Mouse (Mus musculus) limb, embryonic 11.5 days (tissue): ENCODE data around the gene Cbx6. TPM values are rescaled to one million over a fixed set of nuclear protein-coding genes. Genes with fewer than 3 reads are reported as not detected.

Experiments used
- ATAC-seq: fragments of 200-750 bp; cut with Nextera tagmentation; 2 replicates; pipeline ENCODE4 v1.8.0; 2017; ENCODE audit warnings: low read depth; ENCODE audit not compliant: insufficient number of reproducible peaks, low FRiP score, low TSS enrichment
- DNase-seq: peaks from one replicate; pipeline ENCODE4 v3.0.0-alpha.2; 2015; ENCODE audit warnings: low spot score
- H3K27ac ChIP-seq: fragments of 300-500 bp; sonication (generic); replicated peaks from 2 replicates; pipeline ENCODE4 v1.5.1; 2014; ENCODE audit warnings: low read depth, mild to moderate bottlenecking, low read length
- H3K27me3 ChIP-seq: fragments of 300-500 bp; sonication (generic); 2 replicates; pipeline ENCODE4 v1.6.1; 2014; ENCODE audit warnings: mild to moderate bottlenecking, low read length, mixed read lengths; ENCODE audit not compliant: control insufficient read depth, insufficient read depth
- H3K36me3 ChIP-seq: fragments of 300-500 bp; sonication (generic); 2 replicates; pipeline ENCODE4 v1.6.1; 2014; ENCODE audit warnings: mild to moderate bottlenecking, low read length, moderate library complexity, mixed read lengths; ENCODE audit not compliant: control insufficient read depth, insufficient read depth
- H3K4me1 ChIP-seq: fragments of 300-500 bp; sonication (generic); 2 replicates; pipeline ENCODE4 v1.6.1; 2014; ENCODE audit warnings: low read length, mixed read lengths; ENCODE audit not compliant: control insufficient read depth, insufficient read depth
- H3K4me2 ChIP-seq: fragments of 300-500 bp; sonication (generic); 2 replicates; pipeline ENCODE4 v1.6.1; 2014; ENCODE audit warnings: low read depth, mild to moderate bottlenecking, moderate library complexity; ENCODE audit not compliant: severe bottlenecking
- H3K4me3 ChIP-seq: fragments of 300-500 bp; sonication (generic); 2 replicates; pipeline ENCODE4 v1.5.1; 2014; ENCODE audit warnings: low read depth, low read length
- H3K9ac ChIP-seq: fragments of 300-500 bp; sonication (generic); 2 replicates; pipeline ENCODE4 v1.6.1; 2014; ENCODE audit warnings: mild to moderate bottlenecking, low read length
- H3K9me3 ChIP-seq: fragments of 300-500 bp; sonication (generic); 2 replicates; pipeline ENCODE4 v1.6.1; 2016; ENCODE audit warnings: low read length; ENCODE audit not compliant: control insufficient read depth
- WGBS: fragments of 180-500 bp; shearing (Covaris S2); extraction: QIAGEN DNeasy Blood & Tissue Kit; methylation state at CpG from one replicate; pipeline ENCODE4 v1.1.7; 2014; 5-methylcytosine and 5-hydroxymethylcytosine counted together
- polyA plus RNA-seq: library from polyadenylated mRNA; unstranded; fragments of >200 nt; fragmentation: Nextera tagmentation; extraction: Ambion mirVana; gene quantifications from 2 replicates; pipeline ENCODE4 v1.2.1, GENCODE M21; 2014

Cbx6 gene
- polyA plus RNA-seq, 1 experiment from 2014 or later = 12.5 TPM

DNA sequence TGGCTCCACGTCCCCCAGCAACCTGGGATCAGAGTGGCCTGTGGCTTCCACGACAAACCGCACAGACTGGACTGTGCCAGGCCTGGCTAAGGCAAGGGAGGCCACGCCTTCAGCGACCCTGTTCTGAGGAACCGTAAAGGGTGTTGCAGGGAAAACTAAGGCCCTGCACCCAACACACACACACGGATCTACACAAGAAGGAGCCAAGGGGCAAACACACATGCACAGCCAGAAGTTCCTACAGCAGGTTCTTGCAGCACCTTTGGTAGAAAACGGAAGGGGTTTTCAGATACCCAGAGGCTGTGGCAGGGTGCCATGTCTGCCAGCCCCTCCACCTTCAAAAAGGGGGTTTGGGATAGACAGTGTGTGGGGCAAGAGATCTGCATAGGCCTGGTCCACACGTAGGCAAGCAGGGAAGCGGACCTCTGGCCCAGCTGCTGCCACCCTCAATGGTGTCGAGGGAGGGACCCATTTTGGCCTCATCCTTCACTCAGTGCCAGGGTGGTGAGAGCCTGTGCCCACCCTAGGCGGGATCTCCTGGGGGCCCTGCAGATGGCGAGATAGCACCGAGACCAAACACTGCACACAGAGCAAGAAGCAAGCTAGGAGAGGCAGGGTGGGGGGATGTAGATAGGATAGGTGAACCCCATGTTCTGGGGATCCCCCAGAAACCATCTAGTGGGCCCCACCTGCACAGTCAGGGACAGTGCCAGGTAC is 7.3 kb downstream of the Cbx6 start:
- no peak overlapping the region for H3K9ac ChIP-seq
- H3K4me2 ChIP-seq = no peak overlapping the region
- H3K27ac ChIP-seq = no peak overlapping the region
- WGBS = 91% methylated on average over 14 of the region's 14 CpGs
- no peaks in the 10 kb centered on the region for H3K27me3 ChIP-seq
- DNase-seq (no peak), ATAC-seq (no peak)
- no peak overlapping the region for H3K4me3 ChIP-seq
- H3K9me3 ChIP-seq = no peaks in the 10 kb centered on the region
- H3K4me1 ChIP-seq = peaks cover 9% of the 10 kb centered on the region
- peaks cover 16% of the 10 kb centered on the region for H3K36me3 ChIP-seq

DNA sequence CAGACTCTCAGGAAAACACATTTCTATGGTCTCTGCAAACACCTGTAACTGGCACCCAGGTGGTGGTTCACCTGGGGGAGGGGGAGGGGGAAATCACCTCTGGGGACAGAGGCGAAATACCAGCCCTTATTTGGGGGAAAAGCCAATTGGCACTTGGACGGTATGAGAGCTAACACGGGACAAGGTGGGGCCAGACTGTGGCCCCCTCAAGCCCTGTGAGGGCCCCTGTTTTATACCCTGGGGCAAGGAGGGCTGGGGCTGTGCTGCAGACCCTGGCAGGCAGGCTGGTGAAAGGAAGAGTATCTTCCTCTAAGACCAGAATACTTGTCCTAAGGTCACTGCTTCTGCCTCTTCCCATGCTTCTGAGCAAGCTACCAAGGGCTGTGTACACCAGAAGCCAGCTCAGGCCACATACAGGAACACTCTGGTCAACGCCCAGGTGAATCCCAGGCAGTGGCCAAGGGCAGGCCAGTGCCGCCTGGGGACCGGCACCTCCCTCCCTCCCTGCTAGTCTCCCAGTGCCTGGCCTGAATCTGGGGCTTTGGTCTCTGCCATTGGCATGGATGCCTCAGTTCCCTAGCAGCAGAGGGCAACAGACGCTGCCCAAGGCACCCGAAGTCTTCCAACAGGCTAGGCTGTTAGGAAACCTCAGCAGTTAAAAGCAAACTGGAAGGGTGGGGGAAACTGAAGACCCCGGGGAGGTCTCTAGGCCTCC is 8.1 kb downstream of the Cbx6 start:
- no peak for DNase-seq
- H3K4me3 ChIP-seq = no peak overlapping the region
- peaks cover 8% of the 10 kb centered on the region for H3K4me1 ChIP-seq
- H3K4me2 ChIP-seq = no peak overlapping the region
- ATAC-seq = no peak
- H3K27me3 ChIP-seq = no peaks in the 10 kb centered on the region
- no peaks in the 10 kb centered on the region for H3K9me3 ChIP-seq
- peaks cover 11% of the 10 kb centered on the region; the same call in 1 of the 2 replicates for H3K36me3 ChIP-seq
- H3K9ac ChIP-seq = no peak overlapping the region
- H3K27ac ChIP-seq = no peak overlapping the region
- WGBS = 81% methylated on average over 9 of the region's 9 CpGs

DNA sequence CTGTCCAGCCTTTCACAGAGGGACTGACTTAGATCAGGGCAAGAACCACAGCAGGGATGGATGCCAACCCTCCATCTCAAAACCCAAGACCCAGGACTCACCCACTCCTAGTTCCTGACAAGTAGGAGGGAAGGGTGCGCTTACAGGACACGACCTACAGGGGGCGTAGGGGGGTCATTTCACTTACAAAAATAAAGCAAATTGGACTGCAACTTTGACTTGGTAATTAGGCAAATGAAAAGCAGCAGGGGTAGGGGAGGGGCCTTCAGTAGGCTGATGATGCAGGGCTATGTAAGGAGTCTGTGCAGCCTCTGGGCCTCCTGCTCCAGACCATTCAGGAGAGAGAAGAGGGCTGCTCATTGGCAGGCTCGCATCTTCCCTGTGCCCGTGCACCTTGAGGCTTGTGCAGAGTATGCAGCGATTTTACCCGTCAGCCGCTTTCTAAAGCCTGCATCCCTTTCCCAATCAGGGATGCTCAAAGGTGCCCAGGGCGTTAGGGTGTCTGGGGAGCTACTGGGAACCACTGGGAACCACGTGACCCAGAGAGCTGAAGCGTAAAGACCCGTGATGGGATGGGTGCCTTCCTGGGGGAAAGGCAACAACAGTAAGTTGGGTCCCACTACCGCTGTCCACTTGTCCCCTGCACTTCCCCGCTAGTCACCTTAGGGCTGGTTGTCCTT is 9.2 kb downstream of the Cbx6 start:
- ATAC-seq (no peak), DNase-seq (peak; percentile 55)
- Histone ChIP-seq H3K9me3 (no peaks in the 10 kb centered on the region), H3K9ac (no peak overlapping the region), H3K4me2 (no peak overlapping the region), H3K36me3 (peaks cover 11% of the 10 kb centered on the region; the same call in 1 of the 2 replicates), H3K27me3 (no peaks in the 10 kb centered on the region), H3K27ac (no peak overlapping the region), H3K4me3 (no peak overlapping the region), H3K4me1 (peaks cover 8% of the 10 kb centered on the region)
- WGBS = 56% methylated on average over 14 of the region's 14 CpGs

DNA sequence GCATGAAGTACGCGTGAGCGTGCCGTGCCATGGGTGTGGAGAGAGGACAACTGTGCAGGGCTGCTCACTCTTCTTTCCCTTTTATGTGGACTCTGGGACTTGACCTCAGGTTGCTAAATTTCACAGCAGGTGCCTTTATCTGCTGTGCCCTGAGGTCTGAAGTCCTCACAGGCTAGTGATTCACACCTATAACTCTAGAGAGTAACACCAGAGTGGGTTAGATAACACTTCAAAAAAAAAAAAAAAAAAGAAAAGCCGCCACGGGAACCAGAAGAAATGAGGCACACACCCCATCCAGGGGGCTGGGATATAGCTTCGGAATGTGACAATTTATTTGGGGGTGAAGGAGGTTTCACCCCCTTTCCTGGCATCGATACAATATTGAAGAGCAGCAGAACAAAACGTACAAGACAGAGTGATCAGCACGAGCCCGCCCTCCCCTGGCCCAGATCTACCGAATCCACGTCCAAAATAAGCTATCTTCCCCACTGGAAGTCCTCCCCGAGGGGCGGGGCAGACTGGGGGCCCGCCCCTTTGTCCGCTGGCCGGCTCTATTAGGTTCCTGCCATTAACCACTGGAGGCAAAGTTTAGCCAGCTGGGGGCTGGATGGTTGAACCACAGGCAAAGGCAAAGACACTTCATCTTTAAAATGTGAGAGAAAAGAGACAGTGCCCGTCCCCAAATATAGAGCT is 10.8 kb downstream of the Cbx6 start:
- Histone ChIP-seq H3K9me3 (no peaks in the 10 kb centered on the region), H3K27me3 (no peaks in the 10 kb centered on the region), H3K9ac (no peak overlapping the region), H3K4me3 (no peak overlapping the region), H3K4me2 (no peak overlapping the region), H3K36me3 (peaks cover 11% of the 10 kb centered on the region; the same call in 1 of the 2 replicates), H3K27ac (no peak overlapping the region), H3K4me1 (peaks cover 3% of the 10 kb centered on the region)
- 74% methylated on average over 19 of the region's 19 CpGs for whole genome bisulfite sequencing
- peak; percentile 40 for DNase-seq
- ATAC-seq = no peak

GRCm38 (mm10) chr15:79822265-79823199 is 12.0 kb downstream of the Cbx6 start:
- Histone ChIP-seq H3K9me3 (no peaks in the 10 kb centered on the region), H3K27me3 (no peaks in the 10 kb centered on the region), H3K4me2 (no peak overlapping the region), H3K9ac (no peak overlapping the region), H3K27ac (no peak overlapping the region), H3K4me3 (no peak overlapping the region), H3K4me1 (no peaks in the 10 kb centered on the region), H3K36me3 (peaks cover 4% of the 10 kb centered on the region; the same call in 1 of the 2 replicates)
- ATAC-seq (no peak), DNase-seq (no peak)
- WGBS = 63% methylated on average over 13 of the region's 13 CpGs

GRCm38 (mm10) chr15:79818325-79818724 is 16.2 kb downstream of the Cbx6 start:
- Histone ChIP-seq H3K36me3 (no peaks in the 10 kb centered on the region), H3K27me3 (no peaks in the 10 kb centered on the region), H3K4me2 (no peak overlapping the region), H3K27ac (no peak overlapping the region), H3K9me3 (no peaks in the 10 kb centered on the region), H3K4me1 (no peaks in the 10 kb centered on the region), H3K4me3 (no peak overlapping the region), H3K9ac (no peak overlapping the region)
- ATAC-seq = no peak
- no peak for DNase-seq
- 80% methylated on average over 4 of the region's 4 CpGs for WGBS

GRCm38 (mm10) chr15:79813666-79814258 is 20.7 kb downstream of the Cbx6 start:
- Histone ChIP-seq H3K36me3 (no peaks in the 10 kb centered on the region), H3K9ac (no peak overlapping the region), H3K27me3 (no peaks in the 10 kb centered on the region), H3K27ac (no peak overlapping the region), H3K9me3 (no peaks in the 10 kb centered on the region), H3K4me3 (no peak overlapping the region), H3K4me1 (no peaks in the 10 kb centered on the region), H3K4me2 (no peak overlapping the region)
- no peak for DNase-seq
- 50% methylated on average over 8 of the region's 8 CpGs for WGBS
- no peak for ATAC-seq
